Mouse (Mus musculus) MEL (cell line): ENCODE measurements at regions not wholly inside any gene's neighbourhood (a gene's known extent, or its start where the extent isn't known, plus 50 kb on each side); places are given as distances from the start of the nearest gene placed in this dataset.

Experiments
- DNase-seq: peaks from one replicate; pipeline ENCODE4 v3.0.0; 2011; ENCODE audit warnings: low read depth, low spot score
- H3K27ac ChIP-seq: 2 replicates; pipeline ENCODE4 v1.5.1; 2012; ENCODE audit warnings: low read depth, mild to moderate bottlenecking, control low read depth, low read length, moderate library complexity; ENCODE audit not compliant: control insufficient read depth
- H3K27me3 ChIP-seq, 2 experiments: fragments of 150-350 bp in 1 of 2; sonication (generic) in 1 of 2; 2 replicates each; pipeline ENCODE4 v1.6.1; 2012; ENCODE audit warnings: low read length in 2 of 2, mild to moderate bottlenecking in 2 of 2, improper control_type of control experiment in 1 of 2, moderate library complexity in 1 of 2; ENCODE audit not compliant: insufficient read depth in 2 of 2, control insufficient read depth in 1 of 2
- H3K36me3 ChIP-seq, 2 experiments: 2 replicates each; pipeline ENCODE4 v1.6.1; 2012 to 2014; ENCODE audit warnings: low read length in 2 of 2, improper control_type of control experiment in 1 of 2, inconsistent platforms in 1 of 2, mild to moderate bottlenecking in 1 of 2; ENCODE audit not compliant: insufficient read depth in 2 of 2, control insufficient read depth in 1 of 2
- H3K4me1 ChIP-seq, 2 experiments: fragments of 150-350 bp in 1 of 2; sonication (generic) in 1 of 2; 2 replicates each; pipeline ENCODE4 v1.6.1; 2012; ENCODE audit warnings: low read length in 2 of 2, improper control_type of control experiment in 1 of 2, mild to moderate bottlenecking in 1 of 2; ENCODE audit not compliant: insufficient read depth in 2 of 2, control insufficient read depth in 1 of 2
- H3K4me3 ChIP-seq, 2 experiments: fragments of 150-350 bp in 1 of 2; sonication (generic) in 1 of 2; 2 replicates each; pipeline ENCODE4 v1.5.1; 2012; ENCODE audit warnings: low read depth in 2 of 2, low read length in 2 of 2, mild to moderate bottlenecking in 2 of 2, moderate library complexity in 2 of 2, control low read depth in 1 of 2, improper control_type of control experiment in 1 of 2; ENCODE audit not compliant: control insufficient read depth in 1 of 2, insufficient read depth in 1 of 2
- H3K79me2 ChIP-seq: 2 replicates; pipeline ENCODE4 v1.6.1; 2012; ENCODE audit warnings: mild to moderate bottlenecking, low read length, moderate library complexity; ENCODE audit not compliant: control insufficient read depth, poor library complexity, insufficient read depth
- H3K9ac ChIP-seq: 2 replicates; pipeline ENCODE4 v1.6.1; 2012; ENCODE audit warnings: low read depth, mild to moderate bottlenecking, control low read depth, low read length, moderate library complexity; ENCODE audit not compliant: control insufficient read depth, poor library complexity, severe bottlenecking
- H3K9me3 ChIP-seq: fragments of 150-350 bp; sonication (generic); replicated peaks from 2 replicates; pipeline ENCODE4 v1.6.1; 2012; ENCODE audit warnings: mild to moderate bottlenecking, low read length, improper control_type of control experiment, moderate library complexity; ENCODE audit not compliant: insufficient read depth
- CHD2 ChIP-seq: IDR thresholded peaks from 2 replicates; pipeline ENCODE4 v1.6.1; 2011; ENCODE audit warnings: low read length, improper control_type of control experiment
- CTCF ChIP-seq, 3 experiments: IDR thresholded peaks in 2 of 3; conservative IDR thresholded peaks in 1 of 3; 2 replicates each; pipeline ENCODE4 v1.5.1; 2011 to 2012; ENCODE audit warnings: low read length in 3 of 3, low read depth in 2 of 3, mild to moderate bottlenecking in 2 of 3, improper control_type of control experiment in 1 of 3, inconsistent platforms in 1 of 3, mixed read lengths in 1 of 3, moderate library complexity in 1 of 3; ENCODE audit not compliant: control insufficient read depth in 1 of 3, insufficient read depth in 1 of 3, poor library complexity in 1 of 3, severe bottlenecking in 1 of 3
- ELF1 ChIP-seq: IDR thresholded peaks from 2 replicates; pipeline ENCODE4 v1.6.1; 2014; ENCODE audit warnings: low read depth, mild to moderate bottlenecking, inconsistent platforms, low read length, improper control_type of control experiment, moderate library complexity
- ETS1 ChIP-seq: IDR thresholded peaks from 2 replicates; pipeline ENCODE4 v1.6.1; 2012; ENCODE audit warnings: low read depth, mild to moderate bottlenecking, inconsistent platforms, low read length, improper control_type of control experiment, moderate library complexity
- GATA1 ChIP-seq: IDR thresholded peaks from 2 replicates; pipeline ENCODE4 v1.6.1; 2011; ENCODE audit warnings: low read depth, low read length, improper control_type of control experiment
- HCFC1 ChIP-seq: IDR thresholded peaks from 2 replicates; pipeline ENCODE4 v1.6.1; 2012; ENCODE audit warnings: low read depth, mild to moderate bottlenecking, inconsistent platforms, low read length, improper control_type of control experiment, moderate library complexity
- JUND ChIP-seq: IDR thresholded peaks from 2 replicates; pipeline ENCODE4 v1.6.1; 2011; ENCODE audit warnings: low read depth, mild to moderate bottlenecking, improper control_type of control experiment, low read length
- MAX ChIP-seq: IDR thresholded peaks from 2 replicates; pipeline ENCODE4 v1.6.1; 2011; ENCODE audit warnings: low read length, improper control_type of control experiment
- MAZ ChIP-seq: IDR thresholded peaks from 2 replicates; pipeline ENCODE4 v1.6.1; 2012; ENCODE audit warnings: low read depth, mild to moderate bottlenecking, inconsistent platforms, low read length, improper control_type of control experiment
- MEF2A ChIP-seq: IDR thresholded peaks from 2 replicates; pipeline ENCODE4 v1.6.1; 2014; ENCODE audit warnings: low read depth, mild to moderate bottlenecking, inconsistent platforms, low read length, improper control_type of control experiment; ENCODE audit not compliant: poor library complexity, insufficient replicate concordance, severe bottlenecking; ENCODE audit errors: extremely low read depth
- MYB ChIP-seq: IDR thresholded peaks from 2 replicates; pipeline ENCODE4 v1.6.1; 2011; ENCODE audit warnings: mild to moderate bottlenecking, low read depth, low read length, improper control_type of control experiment
- MYC ChIP-seq: IDR thresholded peaks from 2 replicates; pipeline ENCODE4 v1.6.1; 2011; ENCODE audit warnings: low read depth, mild to moderate bottlenecking, low read length, improper control_type of control experiment, moderate library complexity
- NELFE ChIP-seq: IDR thresholded peaks from 2 replicates; pipeline ENCODE4 v1.6.1; 2011; ENCODE audit warnings: low read depth, low read length, improper control_type of control experiment
- NRF1 ChIP-seq: IDR thresholded peaks from 2 replicates; pipeline ENCODE4 v1.6.1; 2014; ENCODE audit warnings: low read depth, mild to moderate bottlenecking, inconsistent platforms, low read length, improper control_type of control experiment, moderate library complexity; ENCODE audit not compliant: poor library complexity, insufficient read depth, severe bottlenecking
- POLR2A ChIP-seq, 2 experiments: IDR thresholded peaks; 2 replicates each; pipeline ENCODE4 v1.6.1; 2011 to 2012; ENCODE audit warnings: low read length in 2 of 2, mild to moderate bottlenecking in 2 of 2, control low read depth in 1 of 2, improper control_type of control experiment in 1 of 2, low read depth in 1 of 2, moderate library complexity in 1 of 2; ENCODE audit not compliant: control insufficient read depth in 1 of 2, insufficient read depth in 1 of 2, poor library complexity in 1 of 2
- POLR2AphosphoS2 ChIP-seq: IDR thresholded peaks from 2 replicates; pipeline ENCODE4 v1.6.1; 2011; ENCODE audit warnings: low read length, improper control_type of control experiment
- POLR2AphosphoS5 ChIP-seq: IDR thresholded peaks from 2 replicates; pipeline ENCODE4 v1.6.1; 2012; ENCODE audit warnings: low read depth, borderline replicate concordance, mild to moderate bottlenecking, inconsistent platforms, low read length, moderate library complexity, mixed read lengths
- SIN3A ChIP-seq: IDR thresholded peaks from 2 replicates; pipeline ENCODE4 v1.6.1; 2012; ENCODE audit warnings: low read length, improper control_type of control experiment, inconsistent platforms
- SMC3 ChIP-seq: IDR thresholded peaks from 2 replicates; pipeline ENCODE4 v1.6.1; 2011; ENCODE audit warnings: low read depth, low read length, improper control_type of control experiment
- TBP ChIP-seq: IDR thresholded peaks from 2 replicates; pipeline ENCODE4 v1.8.0; 2011; ENCODE audit warnings: low read depth, low read length, improper control_type of control experiment
- UBTF ChIP-seq: IDR thresholded peaks from 2 replicates; pipeline ENCODE4 v1.6.1; 2012; ENCODE audit warnings: low read depth, mild to moderate bottlenecking, inconsistent platforms, low read length, improper control_type of control experiment, moderate library complexity, borderline replicate concordance; ENCODE audit not compliant: insufficient read depth
- USF1 ChIP-seq: IDR thresholded peaks from 2 replicates; pipeline ENCODE4 v1.6.1; 2014; ENCODE audit warnings: low read depth, mild to moderate bottlenecking, inconsistent platforms, low read length, improper control_type of control experiment, moderate library complexity
- ZKSCAN1 ChIP-seq: IDR thresholded peaks from 2 replicates; pipeline ENCODE4 v1.6.1; 2012; ENCODE audit warnings: low read depth, mild to moderate bottlenecking, inconsistent platforms, low read length, improper control_type of control experiment, moderate library complexity
- ZMIZ1 ChIP-seq: IDR thresholded peaks from 2 replicates; pipeline ENCODE4 v1.6.1; 2012; ENCODE audit warnings: low read depth, mild to moderate bottlenecking, inconsistent platforms, low read length, improper control_type of control experiment, moderate library complexity
- ZNF384 ChIP-seq: IDR thresholded peaks from 2 replicates; pipeline ENCODE4 v1.6.1; 2012; ENCODE audit warnings: low read depth, mild to moderate bottlenecking, inconsistent platforms, low read length, improper control_type of control experiment

GRCm38 (mm10) chr3:134050649-134051048 lies 185.6 kb upstream of the Cxxc4 start:
- no peaks in the 10 kb centered on the region for H3K79me2 ChIP-seq
- no peaks in the 10 kb centered on the region for H3K9me3 ChIP-seq
- H3K4me1 ChIP-seq, result no peaks in the 10 kb centered on the region
- no peak overlapping the region for H3K4me3 ChIP-seq
- TF ChIP-seq ZKSCAN1, result no peak
- no peak for TF ChIP-seq CHD2
- TF ChIP-seq MAX, result no peak
- no peak for TF ChIP-seq MEF2A
- TF ChIP-seq SIN3A, result no peak
- no peak for TF ChIP-seq NELFE
- no peak for TF ChIP-seq ETS1
- no peak for TF ChIP-seq USF1
- no peak for TF ChIP-seq ZMIZ1
- TF ChIP-seq ZNF384, result no peak
- TF ChIP-seq UBTF, result no peak
- TF ChIP-seq NRF1, result no peak
- H3K36me3 ChIP-seq, result no peaks in the 10 kb centered on the region
- H3K27me3 ChIP-seq, result no peaks in the 10 kb centered on the region
- DNase-seq, result no peak
- H3K27ac ChIP-seq, result no peak overlapping the region
- no peak overlapping the region for H3K9ac ChIP-seq

- no peak for DNase-seq
- H3K79me2 ChIP-seq, result no peaks in the 10 kb centered on the region
- H3K9me3 ChIP-seq, result no peaks in the 10 kb centered on the region
- H3K27me3 ChIP-seq, result no peaks in the 10 kb centered on the region
- H3K36me3 ChIP-seq, result no peaks in the 10 kb centered on the region
- no peak overlapping the region for H3K9ac ChIP-seq
- H3K27ac ChIP-seq, result no peak overlapping the region
- H3K4me1 ChIP-seq, result no peaks in the 10 kb centered on the region
- TF ChIP-seq CHD2 (no peak), TBP (no peak), NRF1 (no peak), POLR2AphosphoS5 (no peak), MAZ (no peak), POLR2A (IDR thresholded peaks at IDR 0.05; ENCODE audit: control insufficient read depth in 1 of 2, insufficient read depth in 1 of 2, low read depth in 1 of 2, low read length in 2 of 2, poor library complexity in 1 of 2) (no peak), JUND (no peak), HCFC1 (no peak), NELFE (no peak), USF1 (no peak), ZNF384 (no peak), GATA1 (no peak), SMC3 (no peak), MYC (no peak), MYB (no peak), ETS1 (no peak), CTCF (IDR thresholded peaks at IDR 0.05 in 2 of 3, conservative IDR thresholded peaks at IDR 0.05 in 1 of 3; ENCODE audit: control insufficient read depth in 1 of 3, insufficient read depth in 1 of 3, low read depth in 2 of 3, low read length in 3 of 3, poor library complexity in 1 of 3, severe bottlenecking in 1 of 3) (no peak), POLR2AphosphoS2 (no peak), ELF1 (no peak)
- TF ChIP-seq, all 39 proteins: peak for 0
- H3K4me3 ChIP-seq, result no peak overlapping the region
Measured at GRCm38 (mm10) chr3:134082461-134082860, 153.8 kb upstream of the Cxxc4 start.
